Mouse (Mus musculus) C2C12 (cell line): Measurements from ENCODE around the gene Tiparp. TPM values are rescaled to one million over a fixed set of nuclear protein-coding genes. Genes with fewer than 3 reads are reported as not detected.

Experiments used
- H3K27me3 ChIP-seq: one replicate; pipeline ENCODE4 v1.6.1; 2011; ENCODE audit not compliant: control insufficient read depth, insufficient read depth, insufficient read length
- H3K36me3 ChIP-seq: one replicate; pipeline ENCODE4 v1.6.1; 2011; ENCODE audit not compliant: control insufficient read depth, insufficient read depth
- H3K4me3 ChIP-seq: one replicate; pipeline ENCODE4 v1.5.1; 2011; ENCODE audit warnings: mild to moderate bottlenecking, control low read depth; ENCODE audit not compliant: poor library complexity, insufficient read depth, severe bottlenecking
- H3K79me2 ChIP-seq: one replicate; pipeline ENCODE4 v1.6.1; 2011; ENCODE audit not compliant: control insufficient read depth, insufficient read depth
- H3K79me3 ChIP-seq: one replicate; pipeline ENCODE4 v1.6.1; 2011; ENCODE audit warnings: low read depth, control low read depth
- H3ac ChIP-seq: one replicate; pipeline ENCODE3; 2011; ENCODE audit warnings: low read depth; ENCODE audit not compliant: control insufficient read depth, insufficient read length
- CEBPB ChIP-seq: IDR thresholded peaks from one replicate; pipeline ENCODE4 v1.6.1; 2011; ENCODE audit warnings: low read depth, mild to moderate bottlenecking, control low read depth, moderate library complexity
- CTCF ChIP-seq: IDR thresholded peaks from one replicate; pipeline ENCODE4 v1.5.1; 2011; ENCODE audit not compliant: control insufficient read depth, insufficient read depth, insufficient read length
- FOSL1 ChIP-seq: IDR thresholded peaks from one replicate; pipeline ENCODE4 v1.8.0; 2011; ENCODE audit warnings: mild to moderate bottlenecking, low read length; ENCODE audit not compliant: poor library complexity, insufficient read depth, severe bottlenecking
- MAX ChIP-seq: IDR thresholded peaks from one replicate; pipeline ENCODE4 v1.6.1; 2011; ENCODE audit warnings: mild to moderate bottlenecking, control low read depth
- MYOD1 ChIP-seq: IDR thresholded peaks from one replicate; pipeline ENCODE4 v1.6.1; 2011; ENCODE audit warnings: low read depth; ENCODE audit not compliant: control insufficient read depth, insufficient read length
- MYOG ChIP-seq: IDR thresholded peaks from one replicate; pipeline ENCODE4 v1.6.1; 2011; ENCODE audit not compliant: control insufficient read depth, insufficient read length; ENCODE audit errors: extremely low read depth
- USF1 ChIP-seq: IDR thresholded peaks from one replicate; pipeline ENCODE4 v1.6.1; 2011; ENCODE audit warnings: low read depth, mild to moderate bottlenecking, control low read depth, moderate library complexity
- polyA plus RNA-seq: library from polyadenylated mRNA; unstranded; fragments of >200 nt; fragmentation: generic; extraction: Trizol; gene quantifications from one replicate; pipeline ENCODE4 v1.2.1, GENCODE M21; 2012; ENCODE audit warnings: missing spikeins

The Tiparp gene
- polyA plus RNA-seq, 1 experiment, result 2.9 TPM

GRCm38 (mm10) chr3:65588424-65588823 lies 60.2 kb downstream of the Tiparp start:
- H3ac ChIP-seq, result no peak overlapping the region
- no peaks in the 10 kb centered on the region for H3K79me2 ChIP-seq
- no peaks in the 10 kb centered on the region for H3K36me3 ChIP-seq
- TF ChIP-seq FOSL1 (no peak), MAX (no peak), MYOD1 (no peak), USF1 (no peak), CTCF (no peak)
- H3K27me3 ChIP-seq, result no peaks in the 10 kb centered on the region
- no peak overlapping the region for H3K4me3 ChIP-seq
- no peaks in the 10 kb centered on the region for H3K79me3 ChIP-seq

GRCm38 (mm10) chr3:65592850-65593249 lies 64.6 kb downstream of the Tiparp start:
- Histone ChIP-seq H3K79me2 (no peaks in the 10 kb centered on the region), H3K36me3 (no peaks in the 10 kb centered on the region), H3K4me3 (no peak overlapping the region), H3ac (no peak overlapping the region), H3K79me3 (no peaks in the 10 kb centered on the region), H3K27me3 (no peaks in the 10 kb centered on the region)
- TF ChIP-seq MAX (no peak), CEBPB (no peak), MYOD1 (no peak), FOSL1 (no peak), MYOG (no peak), CTCF (no peak), USF1 (no peak)

- H3K27me3 ChIP-seq, result no peaks in the 10 kb centered on the region
- TF ChIP-seq MYOD1, result no peak
- no peak for TF ChIP-seq USF1
- no peak for TF ChIP-seq CTCF
- TF ChIP-seq MAX, result no peak
- no peak for TF ChIP-seq CEBPB
- no peak for TF ChIP-seq FOSL1
- TF ChIP-seq MYOG, result no peak
- no peaks in the 10 kb centered on the region for H3K79me2 ChIP-seq
- H3K79me3 ChIP-seq, result no peaks in the 10 kb centered on the region
- H3K36me3 ChIP-seq, result no peaks in the 10 kb centered on the region
- H3ac ChIP-seq, result no peak overlapping the region
- H3K4me3 ChIP-seq, result no peak overlapping the region
Observed at GRCm38 (mm10) chr3:65594493-65594892, 66.3 kb downstream of the Tiparp start.

DNA sequence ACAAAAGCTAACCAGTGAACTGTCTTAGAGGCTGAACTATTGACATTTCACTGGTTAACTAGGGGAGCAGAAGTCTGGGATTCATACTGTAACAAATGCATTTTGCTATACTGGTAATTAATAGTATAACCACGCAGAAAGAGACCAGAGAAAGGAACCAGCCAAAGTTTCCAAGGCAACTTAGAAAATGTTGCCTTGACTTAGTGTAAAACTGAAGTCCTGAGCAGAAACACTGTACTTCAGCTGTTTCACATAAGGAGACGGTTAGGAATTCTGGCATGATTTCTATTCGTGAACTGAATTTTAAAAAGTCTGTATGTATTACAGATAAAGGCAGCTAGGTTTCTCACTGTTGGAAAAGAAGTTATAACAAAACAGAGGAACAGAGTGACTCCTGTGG lies 67.0 kb downstream of the Tiparp start:
- Histone ChIP-seq H3K79me2 (no peaks in the 10 kb centered on the region), H3K4me3 (no peak overlapping the region), H3K36me3 (no peaks in the 10 kb centered on the region), H3K27me3 (no peaks in the 10 kb centered on the region), H3K79me3 (no peaks in the 10 kb centered on the region), H3ac (no peak overlapping the region)
- TF ChIP-seq MAX (no peak), MYOD1 (no peak), USF1 (no peak), FOSL1 (no peak)

DNA sequence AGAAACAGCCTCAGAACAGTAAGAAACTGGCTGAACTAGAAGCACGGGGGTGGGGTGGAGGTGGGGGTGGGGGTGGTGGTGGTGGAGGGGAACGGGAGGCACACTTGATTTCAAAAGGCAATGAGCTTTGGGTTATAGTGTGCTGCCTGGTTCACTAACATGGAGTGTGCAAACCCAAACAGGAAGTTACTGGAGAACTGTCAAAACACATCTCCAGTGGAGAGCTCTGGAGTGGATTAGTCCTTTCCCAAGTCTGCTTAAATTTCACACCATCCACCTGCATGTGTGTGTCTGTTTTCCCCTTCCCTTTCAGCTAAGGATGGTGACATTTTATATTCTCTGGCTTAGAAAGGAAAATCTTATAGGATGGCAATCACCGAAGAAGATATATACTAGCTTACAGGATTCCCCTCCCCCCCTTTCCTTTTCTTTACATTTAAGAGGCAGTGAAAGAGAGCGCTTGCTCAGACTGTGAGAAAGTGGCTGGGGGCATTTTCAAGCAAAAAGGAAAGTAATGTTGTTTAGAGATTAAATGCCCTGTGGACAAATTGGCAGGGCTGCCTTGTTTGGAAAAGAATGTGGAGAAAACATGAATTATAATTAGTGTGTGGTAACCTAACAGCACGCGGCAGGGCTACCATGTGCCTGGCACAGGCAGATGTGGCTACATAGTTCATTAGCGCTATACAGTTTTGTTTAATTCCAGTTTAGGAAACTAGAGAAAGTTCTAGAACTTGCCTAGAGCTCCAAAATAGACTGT lies 70.0 kb downstream of the Tiparp start:
- H3ac ChIP-seq, result no peak overlapping the region
- TF ChIP-seq FOSL1, result no peak
- TF ChIP-seq MYOG, result no peak
- no peak for TF ChIP-seq MAX
- no peak for TF ChIP-seq MYOD1
- no peak for TF ChIP-seq CEBPB
- no peak for TF ChIP-seq CTCF
- no peak overlapping the region for H3K4me3 ChIP-seq
- no peaks in the 10 kb centered on the region for H3K79me3 ChIP-seq
- no peaks in the 10 kb centered on the region for H3K27me3 ChIP-seq
- no peaks in the 10 kb centered on the region for H3K79me2 ChIP-seq
- no peaks in the 10 kb centered on the region for H3K36me3 ChIP-seq

DNA sequence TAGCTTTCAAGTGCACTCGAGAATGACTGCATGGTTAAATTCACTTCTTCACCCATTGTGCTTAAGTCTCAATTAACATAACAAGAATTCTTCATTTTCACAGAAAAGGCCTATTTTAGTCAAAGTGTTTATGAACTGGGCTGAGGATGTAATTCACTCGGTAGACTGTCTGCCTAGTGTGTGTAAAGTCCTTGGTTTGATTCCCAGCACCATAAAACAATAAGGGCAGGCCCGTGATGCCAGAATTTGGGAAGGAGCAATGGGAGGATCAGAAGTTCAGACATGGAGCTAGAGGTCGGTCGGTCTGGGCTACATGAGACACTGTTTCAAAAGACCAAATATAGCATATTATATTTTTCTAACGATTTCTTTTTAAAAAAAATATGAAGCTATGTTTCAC lies 70.9 kb downstream of the Tiparp start:
- Histone ChIP-seq H3K27me3 (no peaks in the 10 kb centered on the region), H3K4me3 (no peak overlapping the region), H3K79me2 (no peaks in the 10 kb centered on the region), H3K36me3 (no peaks in the 10 kb centered on the region), H3ac (no peak overlapping the region), H3K79me3 (no peaks in the 10 kb centered on the region)
- TF ChIP-seq MAX, result no peak
- no peak for TF ChIP-seq CEBPB
- TF ChIP-seq FOSL1, result no peak
- no peak for TF ChIP-seq MYOD1
- TF ChIP-seq USF1, result no peak
- TF ChIP-seq CTCF, result no peak
- TF ChIP-seq MYOG, result no peak
